Mouse (Mus musculus) neural tube, embryonic 13.5 days (tissue): ENCODE measurements at regions not wholly inside any gene's neighbourhood (a gene's known extent, or its start where the extent isn't known, plus 50 kb on each side); places are given as distances from the start of the nearest gene placed in this dataset.

ENCODE experiments used
- ATAC-seq: fragments of 200-750 bp; cut with Nextera tagmentation; 2 replicates; pipeline ENCODE4 v1.8.0; 2017; ENCODE audit warnings: low read depth, mild to moderate bottlenecking, moderate TSS enrichment, moderate library complexity
- H3K27ac ChIP-seq: fragments of 300-500 bp; sonication (generic); replicated peaks from 2 replicates; pipeline ENCODE4 v1.5.1; 2015; ENCODE audit warnings: moderate library complexity, mild to moderate bottlenecking, inconsistent platforms
- H3K27me3 ChIP-seq: fragments of 300-500 bp; sonication (generic); 2 replicates; pipeline ENCODE4 v1.6.1; 2015; ENCODE audit warnings: mild to moderate bottlenecking, inconsistent platforms
- H3K36me3 ChIP-seq: fragments of 300-500 bp; sonication (generic); 2 replicates; pipeline ENCODE4 v1.6.1; 2015; ENCODE audit warnings: mild to moderate bottlenecking, inconsistent platforms
- H3K4me1 ChIP-seq: fragments of 300-500 bp; sonication (generic); replicated peaks from 2 replicates; pipeline ENCODE4 v1.6.1; 2015; ENCODE audit warnings: inconsistent platforms
- H3K4me2 ChIP-seq: fragments of 300-500 bp; sonication (generic); 2 replicates; pipeline ENCODE4 v1.6.1; 2015; ENCODE audit warnings: inconsistent platforms, mild to moderate bottlenecking, moderate library complexity
- H3K4me3 ChIP-seq: fragments of 300-500 bp; sonication (generic); 2 replicates; pipeline ENCODE4 v1.5.1; 2015; ENCODE audit warnings: mild to moderate bottlenecking, inconsistent platforms
- H3K9ac ChIP-seq: fragments of 300-500 bp; sonication (generic); 2 replicates; pipeline ENCODE4 v1.6.1; 2015; ENCODE audit warnings: moderate library complexity, mild to moderate bottlenecking, inconsistent platforms
- H3K9me3 ChIP-seq: fragments of 300-500 bp; sonication (generic); 2 replicates; pipeline ENCODE4 v1.6.1; 2016; ENCODE audit warnings: inconsistent platforms
- WGBS: fragments of 180-500 bp; shearing (Covaris S2); methylation state at CpG from one replicate; pipeline ENCODE4 v1.1.7; 2015; 5-methylcytosine and 5-hydroxymethylcytosine counted together

DNA sequence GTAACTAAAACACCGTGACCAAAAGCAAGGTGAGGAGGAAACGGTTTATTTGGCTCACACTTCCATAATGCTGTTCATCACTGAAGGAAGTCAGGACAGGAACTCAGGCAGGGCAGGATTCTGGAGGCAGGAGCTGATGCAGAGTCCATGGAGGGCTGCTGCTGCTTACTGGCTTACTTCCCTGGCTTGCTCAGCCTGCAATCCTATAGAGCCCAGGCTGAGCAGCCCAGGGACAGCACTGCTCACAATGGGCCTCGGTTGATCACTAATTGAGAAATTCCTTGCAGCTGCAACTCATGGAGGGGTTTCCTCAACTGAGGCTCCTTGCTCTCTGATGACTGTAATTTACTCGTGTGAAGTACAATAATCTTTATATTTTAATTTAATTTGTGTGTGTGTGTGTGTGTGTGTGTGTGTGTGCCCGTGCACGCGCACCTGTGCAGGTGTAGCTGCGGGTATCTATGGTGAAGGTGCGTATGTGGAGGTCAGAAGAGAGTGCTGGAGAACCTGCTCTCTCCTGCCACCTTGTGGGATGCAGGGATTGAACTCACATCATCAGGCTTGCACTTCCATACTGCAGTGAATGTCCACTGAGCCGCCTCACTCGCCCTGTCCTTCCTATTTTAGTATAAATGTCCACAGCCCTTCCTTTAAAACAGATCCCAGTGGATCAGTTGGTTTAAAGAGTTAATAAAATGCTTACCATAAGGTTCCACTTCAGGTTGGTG lies 886.6 kb upstream of the Car8 start:
- ATAC-seq: no peak; the same call in 1 of the 2 replicates
- Histone ChIP-seq H3K9me3 (no peaks in the 10 kb centered on the region), H3K9ac (no peak overlapping the region), H3K4me3 (no peak overlapping the region), H3K4me2 (no peak overlapping the region), H3K36me3 (no peaks in the 10 kb centered on the region), H3K4me1 (peaks cover 13% of the 10 kb centered on the region), H3K27ac (no peak overlapping the region), H3K27me3 (no peaks in the 10 kb centered on the region)
- 49% methylated on average over 11 of the region's 11 CpGs for WGBS

DNA sequence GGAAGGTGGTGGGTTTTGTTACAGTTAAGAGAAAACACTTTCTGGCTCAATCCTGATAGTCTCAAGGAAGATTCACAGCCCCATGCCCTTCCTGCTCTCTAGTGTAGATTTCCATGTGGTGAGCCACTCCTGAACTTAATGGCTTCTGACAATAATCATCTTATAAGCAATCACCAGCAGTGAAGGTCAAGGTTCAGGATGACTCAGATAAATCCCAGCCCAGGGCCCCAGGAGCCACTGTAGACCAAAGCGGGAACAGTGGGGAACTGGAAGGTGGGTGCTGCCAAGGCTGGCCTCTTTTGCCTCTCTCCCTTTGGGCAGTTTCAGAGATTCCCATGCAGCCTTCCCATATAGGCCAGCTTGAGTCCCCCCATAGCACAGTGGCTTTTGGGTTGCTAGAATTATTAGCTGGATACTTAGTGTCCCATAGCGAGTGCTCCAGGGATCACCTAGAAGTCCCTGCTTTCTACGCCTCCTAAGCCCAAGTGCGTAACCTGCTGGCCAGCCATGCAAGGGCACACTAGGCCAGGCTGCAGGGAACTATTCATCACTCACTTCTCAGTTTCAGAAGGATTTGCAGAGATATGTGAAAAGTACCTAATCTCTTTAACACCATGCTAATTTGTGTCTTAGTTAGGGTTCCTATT lies 885.9 kb upstream of the Car8 start:
- Histone ChIP-seq H3K4me1 (peaks cover 13% of the 10 kb centered on the region), H3K4me3 (no peak overlapping the region), H3K9me3 (no peaks in the 10 kb centered on the region), H3K4me2 (no peak overlapping the region), H3K27ac (no peak overlapping the region), H3K36me3 (no peaks in the 10 kb centered on the region), H3K27me3 (no peaks in the 10 kb centered on the region), H3K9ac (no peak overlapping the region)
- ATAC-seq: no peak
- WGBS: 96% methylated on average over 4 of the region's 4 CpGs

DNA sequence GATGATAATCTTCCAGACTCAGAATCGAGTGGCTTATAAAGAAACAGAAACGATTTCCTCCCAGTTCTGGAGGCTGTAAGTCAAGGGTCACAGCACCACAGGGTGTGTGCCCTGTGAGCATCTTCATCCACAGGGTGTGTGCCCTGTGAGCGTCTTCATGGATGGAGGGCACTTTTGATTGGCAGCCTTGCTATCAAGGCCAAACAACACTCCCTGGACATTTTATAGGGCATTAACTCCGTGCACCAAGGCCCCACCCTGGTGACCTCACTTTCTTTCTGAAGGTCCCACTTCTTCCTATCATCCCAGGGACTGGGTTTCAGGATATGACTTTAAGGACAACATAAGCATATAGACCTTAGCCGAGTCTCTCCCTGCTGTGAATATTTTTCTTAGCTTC lies 885.3 kb upstream of the Car8 start:
- Histone ChIP-seq H3K4me3 (no peak overlapping the region), H3K9ac (no peak overlapping the region), H3K4me1 (peaks cover 13% of the 10 kb centered on the region), H3K4me2 (no peak overlapping the region), H3K27me3 (no peaks in the 10 kb centered on the region), H3K36me3 (no peaks in the 10 kb centered on the region), H3K27ac (no peak overlapping the region), H3K9me3 (no peaks in the 10 kb centered on the region)
- WGBS: 49% methylated on average over 5 of the region's 5 CpGs
- no peak for ATAC-seq

DNA sequence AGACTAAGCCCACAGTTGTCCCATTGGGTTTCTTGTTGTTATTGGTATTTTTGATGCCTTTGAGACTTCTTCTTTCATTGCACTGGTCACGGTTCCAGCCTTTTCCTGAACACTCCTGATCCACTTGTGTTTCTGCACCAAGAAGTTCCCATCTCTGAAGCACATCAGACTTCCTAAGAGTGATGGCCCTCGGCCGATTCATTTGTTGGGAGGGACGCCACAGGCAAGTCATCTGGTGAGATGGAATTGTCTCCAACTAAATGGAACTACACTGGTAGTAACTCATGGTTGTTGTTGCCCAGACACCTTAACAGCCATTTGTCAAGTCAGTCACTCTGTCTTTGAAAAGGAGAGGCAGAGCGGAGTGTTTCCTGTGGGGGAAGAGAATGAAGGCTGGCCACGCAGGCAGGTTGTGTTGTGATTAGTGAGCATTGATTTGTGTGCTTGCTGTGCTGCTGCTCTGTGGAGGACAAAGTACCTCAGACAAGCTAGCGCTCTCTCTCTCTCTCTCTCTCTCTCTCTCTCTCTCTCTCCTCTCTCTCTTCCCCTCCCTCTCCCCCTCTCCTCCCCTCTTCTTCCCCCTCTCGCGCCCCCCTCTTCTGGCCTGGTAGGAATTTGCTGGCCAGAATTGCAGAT lies 884.7 kb upstream of the Car8 start:
- H3K4me1 ChIP-seq: peaks cover 13% of the 10 kb centered on the region
- WGBS: 25% methylated on average over 9 of the region's 9 CpGs
- no peak overlapping the region for H3K4me3 ChIP-seq
- peak; percentile 68; the same call in 1 of the 2 replicates for ATAC-seq
- no peak overlapping the region for H3K27ac ChIP-seq
- H3K4me2 ChIP-seq: no peak overlapping the region
- no peak overlapping the region for H3K9ac ChIP-seq
- H3K27me3 ChIP-seq: no peaks in the 10 kb centered on the region
- H3K36me3 ChIP-seq: no peaks in the 10 kb centered on the region
- no peaks in the 10 kb centered on the region for H3K9me3 ChIP-seq

DNA sequence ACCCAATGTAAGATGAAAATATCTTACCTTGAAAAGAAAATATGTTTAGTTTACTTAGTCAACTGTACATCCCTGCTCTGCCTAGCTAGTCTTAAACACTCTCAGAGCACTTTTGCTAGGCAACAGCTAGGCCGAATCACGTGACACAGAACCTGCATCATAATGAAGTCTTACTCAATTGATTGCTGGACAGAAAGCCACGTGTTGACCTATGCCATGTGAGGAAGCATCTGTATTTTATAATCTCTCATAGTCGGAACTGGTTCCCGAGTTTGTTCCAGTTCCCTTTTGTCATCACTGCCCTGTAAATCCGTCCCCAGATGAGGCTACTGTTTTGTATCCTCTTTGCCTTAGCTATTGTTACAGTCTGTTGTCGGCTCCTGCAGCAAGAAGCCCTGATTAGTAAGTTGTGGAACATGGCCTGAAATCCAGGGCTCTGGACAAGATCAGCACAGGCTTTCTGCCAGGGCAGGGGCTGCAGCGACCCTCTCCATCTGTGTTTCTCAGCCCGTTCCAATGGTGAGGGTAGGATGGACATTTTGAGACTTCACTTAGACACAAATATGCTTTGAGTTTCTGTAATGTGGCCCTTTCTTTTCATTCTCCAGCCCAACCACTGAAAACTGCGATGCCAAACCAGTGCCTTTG lies 883.9 kb upstream of the Car8 start:
- no peaks in the 10 kb centered on the region for H3K9me3 ChIP-seq
- WGBS: 62% methylated on average over 10 of the region's 10 CpGs
- H3K4me1 ChIP-seq: peaks cover 15% of the 10 kb centered on the region
- no peaks in the 10 kb centered on the region for H3K36me3 ChIP-seq
- H3K4me3 ChIP-seq: no peak overlapping the region
- H3K27ac ChIP-seq: no peak overlapping the region
- H3K27me3 ChIP-seq: no peaks in the 10 kb centered on the region
- ATAC-seq: no peak
- no peak overlapping the region for H3K9ac ChIP-seq
- no peak overlapping the region for H3K4me2 ChIP-seq

DNA sequence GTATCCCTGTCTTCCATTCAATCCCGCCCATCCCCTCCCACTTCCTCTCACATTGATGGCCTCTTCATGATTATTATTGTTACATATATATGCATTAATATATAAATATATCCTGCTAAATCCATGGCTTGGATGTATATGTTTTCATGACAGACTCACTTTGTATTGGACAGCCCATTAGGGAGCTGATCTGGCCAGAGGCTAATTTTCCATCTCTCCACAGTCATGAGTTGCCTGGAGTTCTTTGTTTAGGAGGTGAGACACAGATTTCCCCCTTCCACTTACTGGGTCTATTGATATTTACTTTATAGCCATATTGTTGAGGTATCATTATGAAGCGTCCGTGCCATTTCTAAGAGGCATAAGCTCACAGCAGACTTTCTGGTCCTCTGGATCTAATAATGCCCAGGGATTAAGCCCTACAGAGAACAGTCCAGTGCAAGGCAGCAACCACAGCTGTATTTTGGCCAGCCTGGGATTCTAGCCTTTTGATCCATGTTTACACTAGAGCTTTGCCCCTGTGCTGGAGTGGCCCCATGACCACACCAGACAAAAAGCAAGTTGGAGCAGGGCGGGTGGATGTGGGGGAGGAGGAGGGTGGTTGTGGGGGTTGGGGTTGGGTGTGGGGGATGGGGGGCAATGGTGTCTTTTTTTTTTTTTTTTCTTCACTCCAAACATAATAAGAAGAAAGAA lies 878.3 kb upstream of the Car8 start:
- WGBS: 60% methylated on average over 4 of the region's 4 CpGs
- Histone ChIP-seq H3K36me3 (no peaks in the 10 kb centered on the region), H3K4me3 (no peak overlapping the region), H3K9me3 (no peaks in the 10 kb centered on the region), H3K4me1 (0 out of 2 replicates have a peak, but pooled peaks cover 2% of the 10 kb centered on the region), H3K27ac (no peak overlapping the region), H3K9ac (no peak overlapping the region), H3K27me3 (no peaks in the 10 kb centered on the region), H3K4me2 (no peak overlapping the region)
- ATAC-seq: no peak

DNA sequence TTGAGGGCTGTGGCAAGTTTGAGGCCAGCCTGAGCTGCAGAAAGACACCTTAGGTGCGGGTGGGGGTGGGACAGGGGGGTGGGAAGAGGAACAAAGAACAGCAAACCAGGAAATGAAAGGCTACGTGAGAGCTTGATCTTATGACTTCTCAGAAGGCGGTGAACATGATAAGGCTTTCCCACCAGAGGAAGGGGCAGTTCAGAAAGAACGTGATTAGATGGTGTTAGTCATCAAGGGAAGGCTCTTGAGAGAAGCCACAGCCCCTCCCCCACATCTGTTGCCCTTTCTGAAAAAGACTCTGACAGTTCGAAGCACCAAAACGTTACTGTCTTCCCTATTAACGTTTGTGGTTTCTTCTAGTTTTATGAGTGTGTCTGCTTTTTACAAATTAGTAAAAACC lies 877.0 kb upstream of the Car8 start:
- Histone ChIP-seq H3K9ac (no peak overlapping the region), H3K4me3 (no peak overlapping the region), H3K36me3 (no peaks in the 10 kb centered on the region), H3K4me2 (no peak overlapping the region), H3K4me1 (0 out of 2 replicates have a peak, but pooled peaks cover 2% of the 10 kb centered on the region), H3K9me3 (no peaks in the 10 kb centered on the region), H3K27ac (no peak overlapping the region), H3K27me3 (no peaks in the 10 kb centered on the region)
- WGBS: 32% methylated on average over 7 of the region's 7 CpGs
- ATAC-seq: no peak

DNA sequence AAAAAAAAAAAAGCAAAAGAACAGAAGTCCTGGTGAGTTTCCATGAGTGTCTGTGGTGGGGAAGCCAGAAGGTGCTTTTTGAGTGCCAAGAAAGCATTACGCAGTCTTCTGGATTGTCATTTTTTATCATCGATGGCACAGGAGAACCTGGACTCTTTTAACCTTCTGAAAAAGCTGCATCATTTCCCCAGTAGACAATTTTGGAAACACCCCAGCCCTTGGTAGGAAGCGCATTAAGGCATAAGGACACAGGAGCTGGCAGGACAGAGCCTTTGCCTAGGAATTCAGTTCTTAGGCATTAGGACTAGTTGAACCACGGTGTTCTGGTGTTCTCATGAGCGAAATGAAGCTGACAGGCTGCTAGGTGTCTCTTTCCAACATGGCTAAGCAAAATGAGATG lies 875.1 kb upstream of the Car8 start:
- no peak for ATAC-seq
- 96% methylated on average over 5 of the region's 5 CpGs for WGBS
- Histone ChIP-seq H3K4me3 (no peak overlapping the region), H3K4me1 (0 out of 2 replicates have a peak, but pooled peaks cover 2% of the 10 kb centered on the region), H3K9ac (no peak overlapping the region), H3K27me3 (no peaks in the 10 kb centered on the region), H3K36me3 (no peaks in the 10 kb centered on the region), H3K4me2 (no peak overlapping the region), H3K9me3 (no peaks in the 10 kb centered on the region), H3K27ac (no peak overlapping the region)

DNA sequence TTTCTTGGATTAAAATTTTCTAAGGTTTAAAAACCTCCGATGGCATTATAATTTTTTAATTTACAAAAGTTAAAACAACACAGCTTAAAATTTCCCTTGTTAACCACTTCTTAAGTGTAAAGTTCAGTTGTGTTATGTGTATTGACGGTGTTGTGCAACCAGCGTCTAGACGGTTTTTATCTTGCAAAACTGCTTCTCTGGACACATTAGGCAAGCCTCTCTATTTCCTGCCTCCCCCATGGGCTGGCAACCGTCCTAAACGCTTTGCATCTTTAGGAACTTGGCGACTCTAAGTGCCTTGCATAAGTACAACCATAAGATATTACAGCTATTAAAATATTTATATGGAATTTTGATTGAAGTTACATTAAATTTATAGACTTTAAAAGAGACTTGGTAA lies 871.5 kb upstream of the Car8 start:
- no peak overlapping the region for H3K27ac ChIP-seq
- WGBS: 89% methylated on average over 7 of the region's 7 CpGs
- no peak overlapping the region for H3K9ac ChIP-seq
- H3K4me1 ChIP-seq: no peaks in the 10 kb centered on the region
- H3K36me3 ChIP-seq: no peaks in the 10 kb centered on the region
- ATAC-seq: no peak
- no peaks in the 10 kb centered on the region for H3K27me3 ChIP-seq
- H3K4me3 ChIP-seq: no peak overlapping the region
- no peak overlapping the region for H3K4me2 ChIP-seq
- no peaks in the 10 kb centered on the region for H3K9me3 ChIP-seq

DNA sequence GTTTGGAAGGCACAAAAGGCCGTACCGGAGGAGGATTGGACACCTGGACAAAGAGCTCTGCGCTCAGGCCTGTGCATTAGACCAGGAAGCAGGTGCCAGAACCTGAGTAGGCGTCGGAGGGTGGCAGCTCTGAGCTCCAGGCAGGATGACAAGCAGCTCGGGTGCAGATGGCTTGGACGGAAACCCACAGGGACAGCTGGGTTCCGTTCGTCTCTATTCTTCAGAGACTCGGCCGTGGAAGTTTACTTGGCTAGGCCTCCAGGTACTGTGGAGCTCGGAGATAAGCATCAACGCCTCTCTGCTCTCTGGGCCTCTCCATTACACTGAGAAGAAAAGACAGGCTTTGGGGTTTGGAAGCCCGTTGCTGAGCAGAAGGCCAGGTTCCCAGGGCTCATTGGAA lies 868.5 kb upstream of the Car8 start:
- Histone ChIP-seq H3K9ac (no peak overlapping the region), H3K27ac (no peak overlapping the region), H3K9me3 (peaks cover 6% of the 10 kb centered on the region; the same call in 1 of the 2 replicates), H3K27me3 (no peaks in the 10 kb centered on the region), H3K36me3 (no peaks in the 10 kb centered on the region), H3K4me1 (no peaks in the 10 kb centered on the region), H3K4me2 (no peak overlapping the region), H3K4me3 (no peak overlapping the region)
- WGBS: 88% methylated on average over 14 of the region's 14 CpGs
- no peak for ATAC-seq

DNA sequence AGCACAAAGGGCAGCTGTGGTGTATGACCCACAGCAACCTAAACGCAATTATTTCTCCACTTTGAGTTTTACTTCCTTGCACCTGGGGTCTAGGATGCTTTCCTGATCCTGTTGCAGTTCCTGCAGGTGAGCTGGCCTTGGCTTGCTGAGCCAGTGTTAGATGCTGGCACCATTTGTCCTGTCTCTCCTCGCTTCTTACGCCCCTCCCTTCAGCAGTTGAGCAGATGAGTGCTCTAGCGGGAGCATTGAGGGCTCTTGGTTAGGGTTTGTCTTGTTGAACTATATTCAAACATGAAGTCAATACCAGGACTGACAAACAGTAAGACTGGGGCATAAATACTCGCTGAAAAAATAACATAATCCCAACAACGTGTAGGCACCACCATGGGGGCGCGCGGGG lies 867.9 kb upstream of the Car8 start:
- Histone ChIP-seq H3K9ac (no peak overlapping the region), H3K9me3 (peaks cover 6% of the 10 kb centered on the region; the same call in 1 of the 2 replicates), H3K4me2 (no peak overlapping the region), H3K4me3 (no peak overlapping the region), H3K27ac (no peak overlapping the region), H3K27me3 (no peaks in the 10 kb centered on the region), H3K4me1 (no peaks in the 10 kb centered on the region), H3K36me3 (no peaks in the 10 kb centered on the region)
- 87% methylated on average over 9 of the region's 9 CpGs for WGBS
- ATAC-seq: no peak

DNA sequence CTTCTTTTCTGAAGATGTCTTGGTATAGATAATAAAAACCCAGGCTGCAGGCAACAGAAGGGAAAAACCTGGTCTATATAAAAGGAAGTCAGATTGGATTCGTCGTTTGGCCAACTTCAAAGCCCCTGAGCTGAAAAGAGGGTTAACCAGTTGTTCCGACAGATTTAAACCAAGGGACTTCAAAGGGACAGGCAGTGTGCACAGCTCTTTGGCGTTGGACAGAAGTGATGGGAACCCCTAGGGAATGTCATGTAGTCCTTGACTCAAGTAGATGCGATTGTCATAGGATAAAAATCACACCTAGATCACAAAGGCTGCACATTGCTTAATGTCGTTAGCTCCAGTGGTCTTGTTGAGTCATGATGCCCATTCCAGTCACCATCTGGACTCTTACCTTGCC lies 865.8 kb upstream of the Car8 start:
- ATAC-seq: no peak
- no peak overlapping the region for H3K9ac ChIP-seq
- 42% methylated on average over 6 of the region's 6 CpGs for WGBS

More for the DNA sequence above, 865.8 kb upstream of the Car8 start:
- peaks cover 6% of the 10 kb centered on the region; the same call in 1 of the 2 replicates for H3K9me3 ChIP-seq
- no peaks in the 10 kb centered on the region for H3K4me1 ChIP-seq
- H3K27ac ChIP-seq: no peak overlapping the region
- no peak overlapping the region for H3K4me2 ChIP-seq
- H3K36me3 ChIP-seq: no peaks in the 10 kb centered on the region
- no peaks in the 10 kb centered on the region for H3K27me3 ChIP-seq
- no peak overlapping the region for H3K4me3 ChIP-seq
